Mouse (Mus musculus): Measurements from ENCODE around the gene Lhx1.

GRCm38 (mm10) chr11:84522577-84523320, 2.6 kb downstream of the Lhx1 start:
- TF ChIP-seq CTCF (conservative IDR thresholded peaks at IDR 0.05 in 1 of 2, IDR thresholded peaks at IDR 0.05 in 1 of 2; ENCODE audit: low read depth in 2 of 2, low read length in 2 of 2) = no peak
- TF ChIP-seq USF1 (IDR thresholded peaks at IDR 0.05; ENCODE audit: low read depth, low read length) = no peak
- TF ChIP-seq EP300 (IDR thresholded peaks at IDR 0.05; ENCODE audit: low read length) = no peak
- TF ChIP-seq MAZ (IDR thresholded peaks at IDR 0.05; ENCODE audit: low read depth, low read length) = no peak
- TF ChIP-seq POLR2A (IDR thresholded peaks at IDR 0.05; ENCODE audit: low read depth, low read length) = no peak

Data from CH12.LX (cell line).